Mouse (Mus musculus): Measurements from ENCODE around the gene Sugp1.

DNA sequence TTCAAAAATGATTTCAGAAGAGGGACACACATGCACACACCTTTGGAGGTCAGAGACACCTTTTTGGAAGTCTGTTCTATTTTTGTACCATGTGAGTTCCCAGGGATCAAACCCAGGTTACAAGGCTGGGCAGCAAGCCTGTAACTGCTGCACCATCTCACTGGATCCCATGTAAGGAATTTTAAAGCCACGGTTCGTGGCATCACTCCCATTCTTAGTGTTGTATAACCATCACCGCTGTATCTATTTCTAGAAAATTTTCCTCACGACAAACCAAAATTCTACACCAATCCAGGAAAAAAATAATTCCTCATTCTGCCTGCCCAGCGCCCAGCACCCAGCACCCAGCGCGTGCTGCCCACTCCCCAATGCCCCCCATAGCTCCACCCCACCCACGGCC is 56.7 kb downstream of the Sugp1 start:
- TF ChIP-seq POLR2A (IDR thresholded peaks at IDR 0.05; ENCODE audit: borderline replicate concordance, extremely low read depth, insufficient read depth, insufficient read length, poor library complexity, severe bottlenecking), result no peak
- no peak for TF ChIP-seq CTCF (IDR thresholded peaks at IDR 0.05; ENCODE audit: borderline replicate concordance, extremely low read depth, insufficient read depth, insufficient read length)

Measured in brain, embryonic 14.5 days (tissue).